Mouse (Mus musculus) stomach, embryonic 16.5 days (tissue): ENCODE data around the gene Ormdl3. TPM values are rescaled to one million over a fixed set of nuclear protein-coding genes. Genes with fewer than 3 reads are reported as not detected.

ENCODE experiments used
- ATAC-seq: fragments of 200-750 bp; cut with Nextera tagmentation; 2 replicates; pipeline ENCODE4 v1.8.0; 2017; ENCODE audit warnings: moderate number of reproducible peaks, moderate TSS enrichment; ENCODE audit not compliant: insufficient read depth, low FRiP score
- H3K27ac ChIP-seq: fragments of 300-500 bp; sonication (generic); 2 replicates; pipeline ENCODE4 v1.5.1; 2014; ENCODE audit warnings: low read length
- H3K27me3 ChIP-seq: fragments of 300-500 bp; sonication (generic); 2 replicates; pipeline ENCODE4 v1.6.1; 2014; ENCODE audit warnings: low read length, control low read depth, mixed read lengths; ENCODE audit not compliant: control insufficient read depth, insufficient read depth
- H3K36me3 ChIP-seq: fragments of 300-500 bp; sonication (generic); 2 replicates; pipeline ENCODE4 v1.6.1; 2014; ENCODE audit warnings: low read length; ENCODE audit not compliant: control insufficient read depth, insufficient read depth
- H3K4me1 ChIP-seq: fragments of 300-500 bp; sonication (generic); 2 replicates; pipeline ENCODE4 v1.6.1; 2014; ENCODE audit warnings: low read length, control low read depth, mixed read lengths; ENCODE audit not compliant: control insufficient read depth, insufficient read depth
- H3K4me2 ChIP-seq: fragments of 300-500 bp; sonication (generic); 2 replicates; pipeline ENCODE4 v1.6.1; 2014; ENCODE audit warnings: low read depth, low read length, mixed read lengths
- H3K4me3 ChIP-seq: fragments of 300-500 bp; sonication (generic); replicated peaks from 2 replicates; pipeline ENCODE4 v1.5.1; 2014; ENCODE audit warnings: mild to moderate bottlenecking, low read length
- H3K9ac ChIP-seq: fragments of 300-500 bp; sonication (generic); 2 replicates; pipeline ENCODE4 v1.6.1; 2014; ENCODE audit warnings: low read length
- H3K9me3 ChIP-seq: fragments of 300-500 bp; sonication (generic); replicated peaks from 2 replicates; pipeline ENCODE4 v1.6.1; 2016; ENCODE audit warnings: low read length, control low read depth; ENCODE audit not compliant: control insufficient read depth
- WGBS: fragments of 180-500 bp; shearing (Covaris S2); extraction: QIAGEN DNeasy Blood & Tissue Kit; methylation state at CpG from one replicate; pipeline ENCODE4 v1.1.7; 2014; 5-methylcytosine and 5-hydroxymethylcytosine counted together
- polyA plus RNA-seq: library from polyadenylated mRNA; unstranded; fragments of >200 nt; fragmentation: Nextera tagmentation; extraction: Ambion mirVana; gene quantifications from 2 replicates; pipeline ENCODE4 v1.2.1, GENCODE M21; 2015

Ormdl3 gene
- polyA plus RNA-seq, 1 experiment from 2014 or later, result 56.8 TPM

DNA sequence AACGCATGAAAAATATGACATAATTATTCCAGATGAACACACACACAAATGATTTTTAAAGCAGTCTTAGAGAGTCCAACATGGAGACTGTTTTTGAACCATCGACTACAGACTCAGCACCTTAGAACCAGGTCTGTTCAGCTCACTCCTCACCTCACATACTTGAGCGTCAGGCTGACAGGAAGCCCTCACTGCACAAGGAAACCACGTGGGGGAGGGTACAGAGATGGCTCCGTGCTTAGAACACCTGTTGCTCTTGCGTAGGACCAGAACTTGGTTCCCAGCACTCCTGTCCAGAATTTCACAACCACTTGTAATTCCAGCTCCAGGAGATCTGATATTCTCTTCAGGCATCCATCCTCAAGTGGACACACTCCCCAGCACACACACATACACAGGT, 7.9 kb upstream of the Ormdl3 start:
- Histone ChIP-seq H3K4me3 (no peak overlapping the region), H3K36me3 (no peaks in the 10 kb centered on the region), H3K9ac (no peak overlapping the region), H3K9me3 (no peaks in the 10 kb centered on the region), H3K27me3 (peaks cover 7% of the 10 kb centered on the region; the same call in 1 of the 2 replicates), H3K27ac (no peak overlapping the region), H3K4me1 (0 out of 2 replicates have a peak, but pooled peaks cover 2% of the 10 kb centered on the region), H3K4me2 (no peak overlapping the region)
- 66% methylated on average over 6 of the region's 6 CpGs for WGBS
- no peak for ATAC-seq

DNA sequence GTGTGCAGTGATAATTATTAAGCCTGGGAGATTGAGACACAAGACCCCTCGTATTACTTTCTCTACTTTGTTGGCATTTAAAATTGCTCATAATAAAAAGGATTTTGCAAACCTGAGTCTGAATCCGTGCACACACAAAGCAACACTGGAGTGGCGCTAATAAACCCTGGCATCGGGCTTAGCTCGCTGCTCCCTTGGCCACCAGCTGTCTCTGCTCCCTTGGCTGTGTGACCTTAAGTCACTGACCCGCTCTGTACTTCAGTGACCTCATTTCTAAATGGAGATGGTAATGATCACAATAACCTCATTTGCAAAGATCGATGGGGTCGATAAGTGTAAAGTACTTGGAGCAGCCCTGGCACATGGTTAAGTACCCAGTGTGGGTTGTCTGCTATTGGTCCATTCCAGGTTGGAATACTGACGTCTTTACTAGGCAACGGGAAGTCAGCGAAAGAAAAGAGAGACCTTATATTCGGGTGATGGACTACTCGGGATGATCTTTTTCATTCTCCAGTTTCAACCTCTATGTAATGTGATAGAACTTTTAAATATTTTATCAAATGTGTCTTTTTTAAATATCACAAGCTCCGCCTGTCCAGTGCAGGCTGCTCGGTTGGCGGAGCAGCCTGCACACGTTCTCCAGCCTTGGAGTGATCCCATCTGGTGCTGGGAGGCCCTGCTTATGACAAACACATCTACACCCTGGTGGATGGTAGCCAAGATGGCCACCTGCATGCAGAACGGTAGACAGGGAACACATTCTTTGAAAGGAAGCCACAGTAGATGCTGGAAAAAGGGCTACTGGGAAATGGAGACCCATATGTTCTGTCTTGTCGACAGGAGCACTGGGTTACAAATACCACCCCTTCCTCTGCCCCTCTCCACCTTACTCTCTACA, 3.6 kb upstream of the Ormdl3 start:
- ATAC-seq, result no peak
- Histone ChIP-seq H3K9ac (no peak overlapping the region), H3K36me3 (no peaks in the 10 kb centered on the region), H3K9me3 (no peaks in the 10 kb centered on the region), H3K4me2 (no peak overlapping the region), H3K27ac (no peak overlapping the region), H3K4me1 (peaks cover 20% of the 10 kb centered on the region), H3K4me3 (no peak overlapping the region), H3K27me3 (no peaks in the 10 kb centered on the region)
- WGBS, result 56% methylated on average over 19 of the region's 19 CpGs

DNA sequence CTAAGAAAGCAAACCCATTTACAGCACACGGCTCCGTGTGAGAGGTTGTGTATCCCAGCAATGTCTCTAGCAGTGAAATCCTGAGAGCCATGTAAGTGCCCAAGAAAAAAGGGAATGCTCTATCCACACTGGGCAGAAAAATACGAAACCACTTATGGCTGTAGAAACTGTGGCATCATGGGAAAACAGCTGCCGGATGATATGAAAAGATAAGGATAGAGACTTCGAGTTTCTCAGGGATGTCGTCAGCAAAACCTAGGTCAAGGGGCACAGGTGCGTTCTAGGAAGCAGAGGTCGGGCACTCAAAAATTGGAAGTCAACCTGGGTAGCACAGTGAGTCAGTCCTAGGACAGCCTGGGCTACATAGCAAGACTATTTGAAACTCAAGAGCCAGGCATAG, 2.1 kb upstream of the Ormdl3 start:
- whole genome bisulfite sequencing, result 76% methylated on average over 8 of the region's 8 CpGs
- H3K27me3 ChIP-seq, result no peaks in the 10 kb centered on the region
- no peak overlapping the region for H3K4me2 ChIP-seq
- peaks cover 31% of the 10 kb centered on the region for H3K4me1 ChIP-seq
- H3K27ac ChIP-seq, result no peak overlapping the region
- H3K9me3 ChIP-seq, result no peaks in the 10 kb centered on the region
- no peak overlapping the region for H3K9ac ChIP-seq
- no peak overlapping the region for H3K4me3 ChIP-seq
- no peak for ATAC-seq
- H3K36me3 ChIP-seq, result no peaks in the 10 kb centered on the region

DNA sequence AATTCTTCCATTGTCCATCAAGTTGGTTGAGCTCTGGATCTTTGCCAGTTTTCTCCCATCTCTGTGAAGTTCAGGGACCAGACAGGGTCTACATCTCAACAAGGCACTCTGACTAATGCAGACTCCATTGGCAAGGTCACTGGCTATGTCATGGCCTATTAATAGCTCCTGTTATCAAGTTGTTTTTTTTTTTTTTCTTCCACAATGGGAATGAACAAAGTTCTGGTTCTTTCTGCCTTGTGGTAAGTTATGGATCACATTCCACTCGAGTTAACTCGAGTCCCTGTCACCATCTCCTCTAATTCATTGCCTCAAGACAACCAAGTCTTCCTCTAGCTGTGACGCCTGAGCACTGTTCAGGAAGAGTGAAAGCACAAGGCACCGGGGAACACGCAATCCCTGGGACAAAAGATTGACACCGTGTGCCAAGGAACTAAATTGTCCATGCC, 1.7 kb upstream of the Ormdl3 start:
- no peaks in the 10 kb centered on the region for H3K36me3 ChIP-seq
- 0 out of 2 replicates have a peak overlapping the region, but pooled peaks have one; percentile 13 for H3K27ac ChIP-seq
- H3K9ac ChIP-seq, result no peak overlapping the region
- peak overlapping the region; percentile 87; the same call in 1 of the 2 replicates for H3K4me2 ChIP-seq
- 56% methylated on average over 6 of the region's 6 CpGs for WGBS
- H3K27me3 ChIP-seq, result no peaks in the 10 kb centered on the region
- H3K4me1 ChIP-seq, result peaks cover 31% of the 10 kb centered on the region
- no peak for ATAC-seq
- H3K9me3 ChIP-seq, result no peaks in the 10 kb centered on the region
- no peak overlapping the region for H3K4me3 ChIP-seq

- peak overlapping the region; percentile 96 for H3K9ac ChIP-seq
- H3K9me3 ChIP-seq, result no peaks in the 10 kb centered on the region
- whole genome bisulfite sequencing, result 5% methylated on average over 20 of the region's 20 CpGs
- H3K27ac ChIP-seq, result peak overlapping the region; percentile 94
- H3K4me1 ChIP-seq, result peaks cover 31% of the 10 kb centered on the region
- H3K4me2 ChIP-seq, result peak overlapping the region; percentile 87
- no peaks in the 10 kb centered on the region for H3K36me3 ChIP-seq
- peak; percentile 75 for ATAC-seq
- H3K4me3 ChIP-seq, result peak overlapping the region; percentile 95
- no peaks in the 10 kb centered on the region for H3K27me3 ChIP-seq
These were observed 747 bp upstream of the Ormdl3 start for GRCm38 (mm10) chr11:98587684-98588546.

DNA sequence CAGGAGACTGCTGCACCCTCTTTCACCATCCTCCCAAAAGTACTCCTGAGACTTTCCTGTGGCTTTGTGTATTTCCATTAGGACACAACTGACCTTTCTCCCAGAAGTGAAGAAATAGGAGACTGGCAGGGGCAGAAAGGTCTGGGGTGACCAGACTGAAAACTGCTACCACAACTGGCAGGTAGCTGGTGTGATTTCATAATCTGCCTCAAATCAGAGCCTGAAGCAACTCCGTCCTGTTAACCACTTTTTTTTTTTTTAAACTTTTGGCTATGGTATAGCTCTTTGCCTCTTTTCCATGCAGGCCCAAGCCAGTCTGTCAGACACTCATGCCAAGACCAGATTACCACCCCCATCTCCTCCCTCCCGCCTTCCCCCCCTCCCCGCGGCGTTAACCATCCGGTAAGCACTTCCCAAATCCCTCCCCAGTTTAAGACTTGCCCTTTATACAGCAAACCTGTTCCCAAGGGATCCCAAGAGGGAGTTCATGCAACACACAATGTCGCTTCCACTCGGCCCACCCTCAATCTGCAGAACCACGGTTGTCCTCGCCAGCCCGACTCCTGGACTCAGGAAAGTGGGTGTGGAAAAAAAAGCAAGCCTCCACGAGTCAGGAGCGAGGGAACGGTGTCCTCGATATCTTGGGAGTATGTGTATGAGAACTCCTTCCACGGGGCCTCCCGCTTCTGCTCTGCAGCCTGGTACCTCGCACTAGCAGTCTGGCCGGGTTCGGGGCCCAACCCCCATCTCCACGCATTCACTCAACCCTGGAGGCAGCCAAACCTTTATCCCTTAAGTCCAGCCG, 879 bp downstream of the Ormdl3 start:
- ATAC-seq, result peak; percentile 2; the same call in 1 of the 2 replicates
- Histone ChIP-seq H3K9ac (peak overlapping the region; percentile 96), H3K4me2 (peak overlapping the region; percentile 87), H3K27ac (peak overlapping the region; percentile 94), H3K36me3 (no peaks in the 10 kb centered on the region; the same call in 1 of the 2 replicates), H3K27me3 (no peaks in the 10 kb centered on the region), H3K9me3 (no peaks in the 10 kb centered on the region), H3K4me1 (peaks cover 38% of the 10 kb centered on the region), H3K4me3 (peak overlapping the region; percentile 95)
- WGBS, result 1% methylated on average over 22 of the region's 22 CpGs

- Histone ChIP-seq H3K4me2 (no peak overlapping the region), H3K36me3 (no peaks in the 10 kb centered on the region; the same call in 1 of the 2 replicates), H3K27ac (no peak overlapping the region), H3K9ac (peak overlapping the region; percentile 12; the same call in 1 of the 2 replicates), H3K9me3 (no peaks in the 10 kb centered on the region), H3K27me3 (no peaks in the 10 kb centered on the region), H3K4me1 (peaks cover 44% of the 10 kb centered on the region), H3K4me3 (no peak overlapping the region)
- ATAC-seq, result no peak
- WGBS, result 89% methylated on average over 6 of the region's 6 CpGs
These were observed 2.5 kb downstream of the Ormdl3 start for GRCm38 (mm10) chr11:98584629-98585177.

- ATAC-seq, result no peak
- H3K36me3 ChIP-seq, result no peaks in the 10 kb centered on the region; the same call in 1 of the 2 replicates
- H3K9ac ChIP-seq, result no peak overlapping the region
- H3K27ac ChIP-seq, result no peak overlapping the region
- 52% methylated on average over 1 of the region's 1 CpGs for WGBS
- no peaks in the 10 kb centered on the region for H3K9me3 ChIP-seq
- H3K4me2 ChIP-seq, result no peak overlapping the region
- no peaks in the 10 kb centered on the region for H3K27me3 ChIP-seq
- no peak overlapping the region for H3K4me3 ChIP-seq
- H3K4me1 ChIP-seq, result peaks cover 44% of the 10 kb centered on the region
These were observed 3.0 kb downstream of the Ormdl3 start for GRCm38 (mm10) chr11:98584146-98584545.
